Mouse (Mus musculus): ENCODE measurements at regions not wholly inside any gene's neighbourhood (a gene's known extent, or its start where the extent isn't known, plus 50 kb on each side); places are given as distances from the start of the nearest gene placed in this dataset.
"Not testable (repeated sequence)": the region's sequence is repeated elsewhere in the genome, so short reads cannot be mapped to it uniquely, and the experiment has no call there.

DNA sequence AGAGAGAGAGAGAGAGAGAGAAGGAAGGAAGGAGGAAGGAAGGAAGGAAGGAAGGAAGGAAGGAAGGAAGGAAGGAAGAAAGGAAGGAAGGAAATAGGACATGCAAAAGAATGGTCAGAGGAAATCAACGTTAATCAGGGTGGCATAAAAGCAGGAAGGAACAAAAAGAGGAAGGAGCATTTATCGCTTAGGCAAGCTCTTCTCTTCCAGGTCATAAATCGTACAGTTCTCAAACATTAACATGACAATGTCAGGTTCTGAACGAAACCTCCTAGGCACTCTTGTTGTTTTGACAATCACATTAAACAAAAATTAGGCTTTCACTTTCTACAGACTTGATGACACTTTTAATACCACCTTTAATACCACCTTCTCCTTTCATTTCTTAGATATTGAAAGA is 594.0 kb downstream of the Efna5 start:
- no peak for DNase-seq (ENCODE audit: low spot score)

DNA sequence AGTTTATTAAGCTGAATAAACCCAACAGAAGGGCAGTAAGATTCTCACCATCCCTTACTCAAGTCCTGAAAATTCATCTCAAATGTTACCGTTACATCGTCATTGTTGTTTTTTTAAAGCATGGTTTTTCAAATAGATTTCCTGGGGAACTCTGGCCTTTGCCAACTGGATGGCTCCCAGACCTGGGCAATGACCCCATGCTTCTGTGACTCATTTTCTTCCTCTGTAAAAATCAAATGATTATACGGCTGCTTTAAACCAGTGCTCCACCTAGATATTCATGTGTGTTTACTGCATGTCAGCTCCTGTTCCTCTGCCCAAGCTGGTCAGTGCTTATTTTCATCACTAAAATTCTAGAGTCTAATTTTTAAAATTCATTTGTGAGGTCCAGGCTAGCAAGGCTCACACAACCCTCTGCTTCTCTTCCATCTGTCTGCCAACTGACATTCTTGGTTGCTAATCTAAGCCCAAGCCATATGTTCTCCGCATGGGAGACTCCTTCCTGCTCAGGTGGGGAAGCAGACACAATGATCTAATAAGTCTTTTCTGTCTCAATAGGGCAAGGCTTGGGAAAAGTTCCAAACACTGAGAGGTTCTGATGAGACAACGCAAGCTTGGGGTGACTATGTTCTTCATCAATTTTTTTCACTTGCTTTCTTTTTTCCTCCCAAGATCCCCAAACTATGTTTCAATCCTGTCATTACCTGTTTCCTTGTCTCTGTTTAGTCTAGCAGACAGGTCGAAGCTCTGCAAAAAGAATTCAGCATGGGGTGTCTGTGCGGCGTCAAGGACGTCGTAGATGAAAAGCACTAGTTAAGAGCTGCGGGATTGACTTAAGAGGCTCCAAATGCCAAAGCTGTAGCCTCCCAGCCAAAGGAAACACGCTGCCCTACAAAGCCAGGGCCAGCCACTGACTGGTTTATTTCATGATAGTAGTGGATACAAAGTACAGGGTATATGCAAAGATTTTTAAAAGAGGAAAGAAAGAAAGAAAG is 594.7 kb downstream of the Efna5 start:
- no peak for DNase-seq (ENCODE audit: low spot score)

DNA sequence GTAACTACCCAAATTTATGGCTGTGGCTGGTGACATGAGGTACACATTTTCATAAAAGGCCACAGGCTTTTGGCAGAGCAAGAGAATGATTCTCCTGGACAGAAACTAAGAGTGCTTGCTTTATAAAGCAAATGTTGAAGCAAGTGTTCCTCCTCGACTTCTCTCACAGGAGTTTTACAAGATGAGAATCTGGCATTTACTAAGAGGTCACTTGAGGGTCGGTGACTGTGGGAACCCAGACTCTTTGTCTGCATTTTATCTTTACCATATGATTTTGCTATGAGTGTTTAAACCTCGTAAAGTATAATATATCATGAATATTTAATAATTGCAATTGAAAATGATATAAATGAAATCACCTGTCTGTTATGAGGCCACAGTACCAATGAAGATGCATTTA is 600.9 kb downstream of the Efna5 start:
- no peak for DNase-seq (ENCODE audit: low spot score)

DNA sequence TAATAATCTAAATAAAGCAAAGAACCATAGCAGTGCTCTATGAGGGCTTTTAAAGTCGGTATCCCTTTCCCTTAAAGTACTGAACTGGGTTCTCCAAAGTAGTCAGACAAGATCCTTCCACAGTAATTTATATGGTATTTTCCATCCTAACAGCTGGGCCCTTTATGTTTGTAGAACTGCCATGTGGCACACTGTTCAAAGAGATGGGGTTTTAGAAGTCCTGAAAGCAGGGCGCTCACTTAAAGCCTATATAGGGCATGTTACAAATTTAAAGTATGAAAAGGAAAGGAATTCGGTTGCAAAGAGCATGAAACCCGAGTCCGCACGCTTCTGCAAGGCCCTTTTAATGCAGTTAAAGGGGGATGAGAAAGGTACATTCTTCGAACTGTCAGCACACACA is 609.7 kb downstream of the Efna5 start:
- DNase-seq (ENCODE audit: low spot score), result no peak

DNA sequence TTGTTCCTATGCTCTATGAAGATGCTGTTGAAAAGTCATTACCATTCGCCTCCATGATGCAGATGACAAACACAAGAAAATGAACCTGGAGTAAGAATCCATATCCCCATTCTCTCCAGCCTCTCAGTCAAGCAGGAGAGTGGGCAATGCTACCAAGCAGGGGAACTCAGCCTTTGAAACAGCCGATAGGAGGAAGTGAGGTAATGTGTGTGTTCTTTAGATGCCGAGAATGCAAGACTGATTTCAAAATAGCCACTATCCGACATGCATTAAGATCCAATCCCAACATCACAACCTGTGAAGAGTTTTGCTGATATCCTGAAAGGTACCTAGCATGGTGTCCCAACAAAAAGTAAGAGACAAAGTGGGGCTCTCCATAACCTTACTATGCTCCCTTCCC is 611.8 kb downstream of the Efna5 start:
- DNase-seq (ENCODE audit: low spot score), result no peak

DNA sequence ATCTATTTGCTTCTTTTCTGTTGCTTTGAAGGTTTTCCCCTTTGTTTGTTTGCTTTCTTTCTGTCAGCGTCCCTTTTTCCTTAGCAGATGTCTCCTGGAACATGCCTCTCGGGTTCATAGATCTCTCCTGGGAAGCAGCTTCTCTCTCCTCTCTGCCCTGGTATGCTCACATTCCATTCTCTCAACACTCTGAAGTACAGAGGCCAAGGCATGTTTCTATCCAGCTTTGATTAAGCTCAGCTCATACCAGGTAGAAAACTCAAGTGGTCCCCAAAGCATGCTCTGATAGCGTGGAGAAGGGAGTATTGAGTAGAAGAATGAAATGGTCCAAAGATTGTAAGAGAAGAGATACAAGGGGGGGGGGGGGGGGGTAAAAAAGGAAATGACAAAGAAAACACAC is 627.7 kb downstream of the Efna5 start:
- no peak for DNase-seq (ENCODE audit: low spot score)

DNA sequence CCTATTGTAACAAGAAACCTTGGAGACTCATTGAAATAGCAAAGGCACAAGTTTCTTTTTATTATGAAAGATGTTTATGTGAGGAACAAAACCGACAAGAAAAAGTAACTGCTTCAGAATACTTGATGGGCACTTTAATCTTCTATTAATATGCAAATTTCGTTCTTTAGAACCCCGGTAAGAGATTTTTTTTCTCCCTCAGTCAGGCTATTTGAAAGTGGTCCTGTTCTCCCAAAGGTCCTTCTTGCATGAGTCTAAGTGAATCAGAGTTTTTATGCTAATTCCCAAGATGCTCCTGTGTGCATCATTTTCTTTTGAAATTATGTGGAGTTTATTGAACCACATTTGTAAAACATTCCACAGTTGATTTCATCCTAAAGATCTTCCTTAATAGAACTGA is 633.1 kb downstream of the Efna5 start:
- no peak for DNase-seq (ENCODE audit: low spot score)

DNA sequence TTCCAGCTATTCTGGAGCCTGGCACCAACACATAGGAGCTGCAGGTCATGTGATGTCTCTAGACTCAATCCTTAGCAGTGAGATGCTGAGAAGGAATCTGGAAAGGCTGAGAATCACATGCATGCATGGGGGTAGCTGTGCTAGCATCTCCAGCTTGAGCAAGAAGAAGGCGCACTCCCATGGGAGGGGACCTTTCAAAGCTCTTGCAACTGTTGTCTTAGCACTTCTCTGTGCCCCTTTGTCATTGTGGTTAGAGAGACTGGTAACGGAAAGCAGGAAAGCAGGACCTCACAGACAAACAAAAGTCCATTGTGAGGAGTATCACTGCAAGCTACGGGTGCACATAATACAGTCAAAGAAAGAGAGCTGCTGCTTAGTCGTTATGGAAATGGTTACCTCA is 634.5 kb downstream of the Efna5 start:
- DNase-seq (ENCODE audit: low spot score), result no peak

DNA sequence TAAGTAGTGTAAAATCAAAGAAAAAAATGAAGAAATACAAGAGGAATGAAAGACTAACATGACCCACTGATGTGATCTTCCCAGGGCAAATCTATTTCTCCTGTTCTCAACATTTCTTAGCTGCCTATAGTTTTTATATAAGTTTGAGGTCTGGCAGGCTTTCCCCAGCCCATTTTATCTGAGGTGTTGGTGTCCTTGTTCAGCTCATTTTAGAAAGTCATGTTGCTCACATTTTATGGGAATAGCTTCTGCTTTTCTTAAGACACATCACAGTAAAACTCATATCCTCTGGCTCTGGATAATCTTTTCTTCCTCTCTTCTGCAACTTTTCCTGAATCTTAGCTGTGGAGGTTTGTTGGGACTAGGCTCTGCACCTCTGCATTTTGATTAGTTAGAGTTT is 650.2 kb downstream of the Efna5 start:
- no peak for DNase-seq (ENCODE audit: low spot score)

DNA sequence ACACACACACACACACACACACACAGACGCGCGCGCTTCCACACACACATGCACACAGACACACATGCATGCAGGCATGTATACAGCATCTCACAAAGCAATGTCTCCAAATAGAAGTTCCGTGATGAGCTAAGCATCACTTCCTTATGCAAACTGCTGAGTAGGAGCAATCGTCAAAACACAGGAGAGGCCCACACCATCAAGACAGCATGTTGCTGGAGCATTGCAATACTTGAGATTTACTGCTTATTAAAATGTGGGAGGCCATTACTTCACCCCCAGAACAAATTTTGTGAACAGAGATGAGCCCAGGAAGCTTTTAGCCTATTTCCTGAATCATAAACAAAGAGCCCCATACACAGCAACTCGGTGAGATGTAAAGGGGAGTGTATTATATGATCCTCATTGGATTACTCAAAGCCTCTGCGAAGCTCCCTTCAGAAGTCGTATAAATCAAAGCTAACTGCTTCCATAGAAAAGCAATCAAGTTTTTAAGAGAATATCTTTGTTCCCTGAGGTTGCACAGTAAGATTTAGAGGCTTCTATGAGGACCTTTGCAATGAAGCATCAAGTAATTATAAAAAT is 670.6 kb downstream of the Efna5 start:
- DNase-seq (ENCODE audit: low spot score), result no peak

DNA sequence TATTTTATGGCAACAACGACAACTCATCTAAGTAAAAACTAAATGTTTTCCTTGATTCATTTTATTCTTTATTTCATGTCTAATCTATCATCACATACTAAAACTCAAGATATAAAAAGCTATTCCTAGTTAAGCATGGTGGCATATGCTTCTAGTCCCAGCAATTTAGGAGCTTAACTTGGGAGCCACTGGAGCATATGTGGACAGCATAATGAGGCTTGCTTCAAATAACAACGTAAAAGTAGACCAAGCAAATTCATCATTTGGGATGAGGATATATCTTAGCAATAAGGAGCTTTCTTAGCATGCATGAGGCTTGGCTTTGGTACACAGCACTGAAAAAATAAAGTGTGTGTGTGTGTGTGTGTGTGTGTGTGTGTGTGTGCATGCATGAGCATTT is 678.5 kb downstream of the Efna5 start:
- DNase-seq (ENCODE audit: low spot score), result no peak

DNA sequence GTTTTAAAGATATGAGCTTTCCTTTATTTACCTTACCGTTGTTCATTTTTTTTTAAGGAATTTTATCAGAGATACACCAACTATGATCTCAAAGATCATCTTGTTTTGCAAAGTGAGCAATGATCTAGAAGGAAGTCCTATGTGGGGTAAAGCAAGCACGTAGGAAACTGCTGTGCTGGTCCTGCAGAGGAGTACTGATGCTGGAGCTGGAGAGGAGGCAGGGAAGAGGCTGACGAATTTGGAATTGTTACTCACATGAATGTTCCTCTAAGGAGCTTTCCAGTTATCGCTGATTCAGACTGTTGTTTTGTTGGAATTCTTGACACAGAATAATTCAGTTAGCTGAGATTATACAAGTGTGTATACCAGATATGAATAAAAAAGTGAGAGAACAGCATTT is 680.6 kb downstream of the Efna5 start:
- DNase-seq (ENCODE audit: low spot score), result no peak

DNA sequence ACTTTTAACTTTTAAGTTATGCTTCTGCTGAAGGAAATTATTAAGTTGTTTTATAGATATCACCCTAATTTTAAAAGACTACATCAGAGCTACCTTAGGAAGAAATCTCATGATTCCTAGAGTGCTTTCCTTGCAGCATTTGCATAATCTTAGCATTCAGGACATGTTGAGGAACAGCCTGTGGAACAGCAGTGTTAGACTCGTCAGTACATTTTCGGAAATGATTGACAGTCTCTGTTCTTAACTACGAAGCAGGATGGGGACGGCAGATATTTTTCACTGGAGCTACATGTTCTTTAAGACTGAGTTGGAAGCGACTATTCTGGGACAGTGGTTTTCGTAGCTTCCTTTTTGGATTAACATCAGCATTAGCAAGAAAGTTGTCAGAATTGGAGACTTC is 681.6 kb downstream of the Efna5 start:
- no peak for DNase-seq (ENCODE audit: low spot score)

DNA sequence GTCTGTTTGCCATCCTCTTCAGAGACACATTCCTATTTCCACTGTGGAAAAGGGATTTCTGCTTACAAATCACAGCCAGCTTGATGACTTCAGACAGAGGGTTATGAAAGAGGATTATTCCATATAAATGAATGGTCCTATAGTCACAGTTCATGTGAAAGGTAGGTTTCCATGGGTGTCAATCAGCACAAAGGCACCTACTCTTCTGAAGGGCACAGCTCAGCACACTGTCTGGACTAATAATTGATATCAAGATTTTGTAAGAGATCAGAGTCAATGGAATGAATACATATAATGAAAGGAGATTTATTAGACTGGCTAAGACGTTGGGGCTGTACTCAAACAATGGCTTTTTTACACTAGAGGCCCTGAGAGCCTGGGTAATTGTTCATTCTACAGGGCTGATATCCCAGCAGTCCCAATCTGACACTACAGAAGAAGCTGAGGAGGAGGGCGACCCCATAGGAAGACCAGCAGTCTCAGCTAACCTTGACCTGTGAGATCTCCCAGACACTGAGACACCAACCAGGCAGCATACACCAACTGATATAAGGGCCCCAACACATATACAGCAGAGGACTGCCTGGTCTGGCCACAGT is 702.4 kb downstream of the Efna5 start:
- DNase-seq (ENCODE audit: low spot score), result no peak

DNA sequence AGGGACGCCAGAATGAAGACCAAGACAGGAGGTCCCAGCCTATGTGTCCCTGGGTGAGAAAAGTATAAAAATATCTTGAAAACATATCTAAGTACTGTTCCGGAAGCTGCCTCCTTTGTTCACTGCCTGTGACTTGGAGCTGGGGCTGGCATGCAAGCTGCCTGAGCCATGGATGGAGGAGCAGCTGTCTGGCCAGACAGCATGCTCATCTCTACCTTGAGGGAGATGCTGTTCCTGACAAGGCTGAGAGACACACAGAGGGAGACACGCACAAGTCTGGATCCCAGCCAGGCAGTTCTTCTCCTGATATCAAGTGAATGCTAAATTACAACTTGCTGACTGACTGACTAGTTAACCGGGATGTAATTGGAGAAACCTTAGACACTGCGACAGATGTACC is 704.8 kb downstream of the Efna5 start:
- DNase-seq (ENCODE audit: low spot score), result no peak

DNA sequence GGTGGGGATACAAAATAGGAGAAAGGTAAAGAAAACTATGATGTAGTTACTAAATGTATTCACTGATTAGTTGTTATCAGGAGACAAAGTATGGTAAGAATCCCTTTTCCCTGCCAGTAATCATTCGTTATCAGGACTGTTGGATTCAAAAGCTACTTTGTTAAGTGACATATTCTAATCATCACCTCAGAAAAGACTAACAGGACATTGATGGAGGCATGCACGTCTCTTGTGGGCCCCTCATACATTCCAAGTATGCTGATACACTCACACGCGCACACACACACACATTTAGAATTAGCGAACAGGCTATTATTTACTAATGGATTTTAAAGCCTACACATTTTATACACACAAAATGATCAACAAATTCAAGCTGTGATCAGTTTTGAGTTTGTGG is 708.8 kb downstream of the Efna5 start:
- DNase-seq (ENCODE audit: low spot score), result no peak

DNA sequence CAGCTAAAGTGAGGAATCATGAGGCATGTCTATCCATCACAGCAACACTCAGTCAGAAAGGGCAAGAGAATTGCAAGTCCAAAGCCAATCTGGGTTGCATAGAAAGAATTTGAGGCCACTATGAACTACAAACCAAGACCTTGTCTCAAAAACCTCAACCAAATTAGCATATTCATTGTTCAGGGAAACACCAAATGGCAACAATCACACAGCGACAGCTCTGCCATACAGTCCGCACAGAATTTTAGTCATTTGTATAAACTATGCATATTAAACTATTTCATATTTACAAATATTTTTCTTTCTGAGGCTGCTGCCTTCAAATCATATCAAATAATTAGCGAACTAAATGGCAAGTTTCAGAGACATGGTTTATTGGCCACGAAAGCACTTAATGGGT is 709.6 kb downstream of the Efna5 start:
- DNase-seq (ENCODE audit: low spot score), result no peak

DNA sequence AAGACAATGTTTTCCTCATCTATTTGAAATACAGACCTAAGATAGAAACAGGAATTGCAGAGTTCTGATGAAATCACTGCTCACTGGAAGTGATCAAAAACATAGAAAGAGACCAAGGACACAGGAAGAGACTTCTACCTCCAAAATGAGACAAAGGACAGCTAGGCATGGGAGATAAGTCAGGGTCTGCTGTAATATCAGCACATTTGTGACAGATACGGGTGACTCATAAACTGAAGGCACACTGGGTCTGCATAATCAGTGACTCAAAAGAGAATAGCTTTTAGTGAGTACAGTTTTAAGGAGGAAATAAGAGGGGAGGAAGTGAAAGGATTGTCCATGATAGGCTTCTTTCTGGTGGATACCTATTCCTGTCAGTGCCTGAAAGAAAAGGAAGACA is 719.7 kb downstream of the Efna5 start:
- no peak for DNase-seq (ENCODE audit: low spot score)

DNA sequence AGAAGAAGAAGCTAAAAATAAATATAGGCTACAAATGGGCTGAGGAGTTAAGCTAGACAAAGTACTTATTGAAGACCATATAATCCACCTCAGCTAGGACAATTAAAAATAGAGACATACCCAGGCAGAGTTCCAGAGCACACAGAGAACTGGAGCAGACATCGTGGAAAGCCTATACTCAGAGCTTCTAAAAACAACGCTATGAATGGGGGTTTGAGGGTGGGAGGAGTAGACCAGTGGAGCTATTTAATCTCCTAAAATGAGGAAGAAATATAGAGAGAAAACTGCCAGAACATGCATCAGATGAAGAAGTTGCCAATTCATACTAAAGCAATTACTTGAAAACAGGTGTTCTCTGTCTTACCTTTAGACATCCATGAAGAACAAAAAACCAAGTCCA is 720.8 kb downstream of the Efna5 start:
- no peak for DNase-seq (ENCODE audit: low spot score)

DNA sequence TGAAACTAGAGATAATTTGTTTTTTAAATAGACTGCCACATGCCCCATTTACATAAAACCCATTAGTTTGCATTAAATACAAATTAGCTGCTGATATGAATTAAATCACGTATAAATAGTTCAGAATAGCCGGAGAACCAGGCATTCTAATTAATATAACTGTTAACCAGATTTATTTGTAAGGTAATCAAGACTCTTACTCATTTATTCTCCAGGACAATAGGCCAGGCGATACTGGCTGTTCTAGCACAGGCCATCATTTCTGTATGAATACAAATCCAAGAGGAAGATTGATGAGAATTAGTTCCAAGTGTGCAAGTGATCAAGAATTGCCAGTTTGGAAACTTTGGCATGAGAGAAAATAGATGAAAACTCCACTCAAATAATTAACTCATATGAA is 746.1 kb downstream of the Efna5 start:
- DNase-seq (ENCODE audit: low spot score), result no peak

DNA sequence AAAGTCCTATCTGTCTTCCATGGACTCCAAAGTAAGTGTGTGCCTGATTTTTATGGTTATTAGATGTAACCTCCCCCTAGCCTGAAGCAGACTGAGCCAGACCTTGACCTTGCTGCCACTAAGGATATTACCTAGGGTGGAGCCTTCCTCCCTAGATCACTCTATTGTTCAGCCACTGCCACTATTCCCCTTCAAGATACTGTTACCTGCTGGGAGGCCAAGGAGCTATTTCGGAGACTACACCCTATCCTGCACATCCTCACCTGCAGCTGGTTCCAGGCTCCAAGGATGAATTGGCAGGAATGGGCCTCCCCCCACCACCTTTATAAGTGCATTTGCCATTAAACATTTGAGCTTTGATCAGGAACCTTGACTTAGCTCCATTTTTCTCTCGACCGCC is 769.4 kb downstream of the Efna5 start:
- DNase-seq (ENCODE audit: low spot score), result not testable (repeated sequence)

DNA sequence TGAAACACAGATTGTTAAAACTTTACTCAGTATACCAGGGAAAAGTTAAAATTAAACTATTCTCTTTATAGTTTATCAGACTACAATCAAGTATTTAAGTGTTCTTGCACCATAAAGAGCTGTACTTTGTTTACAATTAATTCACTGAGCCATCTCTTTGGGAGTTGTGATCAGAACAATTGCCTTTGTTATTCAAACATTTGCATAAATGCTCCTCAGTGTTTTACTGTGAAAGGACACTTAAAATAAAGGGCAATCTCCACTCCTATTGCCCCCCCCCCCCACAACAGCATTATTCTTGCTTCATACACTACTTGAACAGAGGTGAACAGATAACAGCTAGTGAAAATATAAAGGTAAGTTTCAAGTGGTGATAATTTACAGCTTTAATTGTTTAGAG is 772.1 kb downstream of the Efna5 start:
- DNase-seq (ENCODE audit: low spot score), result no peak

DNA sequence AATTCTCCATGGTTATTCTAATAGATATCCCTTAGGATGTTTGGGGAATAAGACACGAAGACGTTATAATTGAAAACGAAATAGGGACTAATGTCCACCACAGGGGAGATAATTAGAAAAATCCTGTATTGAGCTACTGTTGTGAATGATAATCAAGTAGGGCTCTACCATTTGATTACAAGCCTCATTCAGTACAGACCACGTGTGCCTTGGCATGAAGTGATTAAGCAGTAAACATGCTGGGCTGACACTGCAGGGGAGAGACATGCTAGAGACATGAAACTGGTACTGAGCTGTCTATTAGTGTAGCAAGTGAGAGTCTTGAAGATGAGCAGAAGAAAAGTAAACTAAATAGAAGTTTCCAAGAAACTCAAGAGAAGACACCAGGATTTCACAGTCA is 797.8 kb downstream of the Efna5 start:
- DNase-seq (ENCODE audit: low spot score), result no peak
